Mouse (Mus musculus) hindbrain, embryonic 11.5 days (tissue): Measurements from ENCODE around the gene Erf. TPM values are rescaled to one million over a fixed set of nuclear protein-coding genes. Genes with fewer than 3 reads are reported as not detected.

Experiments
- ATAC-seq: fragments of 200-750 bp; cut with Nextera tagmentation; 2 replicates; pipeline ENCODE4 v1.8.0; 2017; ENCODE audit warnings: mild to moderate bottlenecking, moderate TSS enrichment, moderate library complexity; ENCODE audit not compliant: low FRiP score
- DNase-seq: peaks from one replicate; pipeline ENCODE4 v3.0.0-alpha.2; 2015; ENCODE audit warnings: low spot score
- H3K27ac ChIP-seq: fragments of 300-500 bp; sonication (generic); 2 replicates; pipeline ENCODE4 v1.5.1; 2014; ENCODE audit warnings: mild to moderate bottlenecking, low read depth, low read length
- H3K27me3 ChIP-seq: fragments of 300-500 bp; sonication (generic); 2 replicates; pipeline ENCODE4 v1.6.1; 2014; ENCODE audit warnings: mild to moderate bottlenecking, low read length, moderate library complexity, mixed read lengths; ENCODE audit not compliant: control insufficient read depth, insufficient read depth
- H3K36me3 ChIP-seq: fragments of 300-500 bp; sonication (generic); 2 replicates; pipeline ENCODE4 v1.6.1; 2014; ENCODE audit warnings: mild to moderate bottlenecking, low read length, moderate library complexity, mixed read lengths; ENCODE audit not compliant: control insufficient read depth, insufficient read depth
- H3K4me1 ChIP-seq: fragments of 300-500 bp; sonication (generic); replicated peaks from 2 replicates; pipeline ENCODE4 v1.6.1; 2014; ENCODE audit warnings: low read length, mixed read lengths; ENCODE audit not compliant: control insufficient read depth, insufficient read depth
- H3K4me2 ChIP-seq: fragments of 300-500 bp; sonication (generic); replicated peaks from 2 replicates; pipeline ENCODE4 v1.6.1; 2014; ENCODE audit warnings: mild to moderate bottlenecking, low read depth, low read length
- H3K4me3 ChIP-seq: fragments of 300-500 bp; sonication (generic); 2 replicates; pipeline ENCODE4 v1.5.1; 2014; ENCODE audit warnings: low read depth, low read length
- H3K9ac ChIP-seq: fragments of 300-500 bp; sonication (generic); 2 replicates; pipeline ENCODE4 v1.6.1; 2014; ENCODE audit warnings: low read depth, low read length
- H3K9me3 ChIP-seq: fragments of 300-500 bp; sonication (generic); 2 replicates; pipeline ENCODE4 v1.6.1; 2016; ENCODE audit warnings: low read length; ENCODE audit not compliant: control insufficient read depth
- WGBS: fragments of 180-500 bp; shearing (Covaris S2); extraction: QIAGEN DNeasy Blood & Tissue Kit; methylation state at CpG from one replicate; pipeline ENCODE4 v1.1.7; 2014; 5-methylcytosine and 5-hydroxymethylcytosine counted together
- polyA plus RNA-seq: library from polyadenylated mRNA; unstranded; fragments of >200 nt; fragmentation: Nextera tagmentation; extraction: Ambion mirVana; gene quantifications from 2 replicates; pipeline ENCODE4 v1.2.1, GENCODE M21; 2014

Erf gene
- polyA plus RNA-seq, 1 experiment from 2014 or later, result 14.2 TPM

DNA sequence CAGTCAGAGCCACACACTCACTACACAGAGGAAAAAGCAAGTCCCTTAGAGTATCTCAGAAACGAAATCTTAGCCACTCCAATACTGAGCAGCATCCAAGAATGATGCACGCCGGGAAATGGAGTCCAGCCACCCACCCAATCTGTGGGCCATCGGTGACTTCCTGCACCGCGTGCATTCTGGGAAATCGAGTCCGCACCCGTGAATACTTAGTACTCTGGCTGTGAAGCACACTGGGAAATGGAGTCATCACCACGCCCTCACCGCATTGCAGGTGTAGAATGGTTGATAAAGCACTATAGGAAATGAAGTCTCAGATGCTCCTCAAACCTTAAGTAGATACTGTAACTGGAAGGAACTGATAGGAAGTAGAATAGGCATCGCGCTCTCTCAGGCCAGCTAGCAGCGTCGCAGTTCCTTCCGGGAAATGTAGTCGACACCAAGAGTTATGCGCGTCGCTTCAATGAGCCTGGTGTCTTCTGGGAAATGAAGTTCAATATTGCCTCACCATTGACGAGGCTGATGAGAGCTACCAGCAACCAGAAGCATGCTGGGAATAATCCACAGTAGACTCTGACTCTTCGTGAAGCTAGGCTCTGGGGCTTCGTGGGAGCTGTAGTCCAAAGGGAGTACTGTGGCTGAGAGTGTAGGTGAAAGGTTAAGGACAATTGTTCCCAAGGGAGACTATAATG, 12.4 kb downstream of the Erf start:
- peak overlapping the region; percentile 42 for H3K4me2 ChIP-seq
- ATAC-seq (peak; percentile 95), DNase-seq (peak; percentile 94)
- peak overlapping the region; percentile 85 for H3K4me3 ChIP-seq
- H3K4me1 ChIP-seq, result no peaks in the 10 kb centered on the region; the same call in 1 of the 2 replicates
- H3K27me3 ChIP-seq, result no peaks in the 10 kb centered on the region
- H3K36me3 ChIP-seq, result no peaks in the 10 kb centered on the region
- peak overlapping the region; percentile 45; the same call in 1 of the 2 replicates for H3K27ac ChIP-seq
- H3K9me3 ChIP-seq, result no peaks in the 10 kb centered on the region
- WGBS, result under 1% methylated on average over 23 of the region's 23 CpGs
- H3K9ac ChIP-seq, result no peak overlapping the region; the same call in 1 of the 2 replicates

DNA sequence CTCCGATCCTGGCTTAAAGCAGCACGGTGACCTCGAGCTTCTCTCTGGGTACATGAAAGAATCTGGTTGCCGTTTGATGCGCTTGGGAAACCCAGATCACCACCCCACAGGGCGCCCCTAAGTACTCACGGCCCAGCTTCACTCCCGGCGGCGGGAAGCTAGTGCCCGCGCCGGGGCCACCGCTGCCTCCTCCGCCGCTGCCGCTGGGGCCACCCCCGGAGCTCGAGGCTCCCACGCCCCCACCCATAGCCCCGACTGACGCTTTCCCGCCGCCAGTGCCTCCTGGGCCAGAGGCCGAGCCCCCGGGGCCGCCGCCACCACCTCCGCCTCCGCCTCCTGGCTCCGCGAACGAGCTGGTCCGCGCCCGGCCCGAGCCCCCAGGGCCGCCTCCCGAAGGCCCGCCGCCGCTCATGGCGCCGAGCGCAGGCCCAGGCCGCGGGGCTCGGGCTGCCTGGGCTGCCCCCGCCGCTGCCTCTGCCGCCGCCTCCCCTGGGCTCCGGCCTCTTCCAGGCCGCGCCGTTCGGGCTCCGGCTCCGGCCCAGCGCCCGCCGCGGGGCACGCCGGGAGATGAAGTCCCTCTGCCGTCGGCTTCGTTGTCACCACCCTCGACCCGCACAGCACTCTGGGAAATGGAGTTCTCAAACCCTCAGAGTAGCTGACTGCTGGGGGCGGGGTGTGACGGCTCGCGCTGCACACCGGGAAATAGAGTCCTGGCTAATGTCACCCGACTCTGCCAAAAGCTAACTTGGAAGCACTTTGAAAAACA, 13.1 kb downstream of the Erf start, which contains the start of gene Gsk3a:
TSS of gene Gsk3a (minus strand) at position 603 of the 766 bp plus-strand sequence.
- DNase-seq (peak; percentile 99), ATAC-seq (peak; percentile 89)
- H3K9ac ChIP-seq, result peak within 1 kb of the TSS; percentile 90
- no peaks in the 10 kb centered on the region for H3K9me3 ChIP-seq
- peak within 1 kb of the TSS; percentile 42 for H3K4me2 ChIP-seq
- WGBS, result under 1% methylated on average over 54 of the region's 76 CpGs
- H3K4me3 ChIP-seq, result peak within 1 kb of the TSS; percentile 85
- no peaks in the 10 kb centered on the region for H3K36me3 ChIP-seq
- H3K27ac ChIP-seq, result peak within 1 kb of the TSS; percentile 45
- no peaks in the 10 kb centered on the region for H3K27me3 ChIP-seq
- no peaks in the 10 kb centered on the region; the same call in 1 of the 2 replicates for H3K4me1 ChIP-seq

- Histone ChIP-seq H3K27ac (no peak overlapping the region), H3K36me3 (peaks cover 4% of the 10 kb centered on the region; the same call in 1 of the 2 replicates), H3K27me3 (no peaks in the 10 kb centered on the region), H3K9ac (no peak overlapping the region), H3K4me2 (no peak overlapping the region), H3K4me1 (no peaks in the 10 kb centered on the region; the same call in 1 of the 2 replicates), H3K4me3 (no peak overlapping the region), H3K9me3 (no peaks in the 10 kb centered on the region)
- 82% methylated on average over 5 of the region's 5 CpGs for WGBS
- DNase-seq (no peak), ATAC-seq (no peak)
These were observed 15.0 kb downstream of the Erf start for GRCm38 (mm10) chr7:25235526-25235925.

DNA sequence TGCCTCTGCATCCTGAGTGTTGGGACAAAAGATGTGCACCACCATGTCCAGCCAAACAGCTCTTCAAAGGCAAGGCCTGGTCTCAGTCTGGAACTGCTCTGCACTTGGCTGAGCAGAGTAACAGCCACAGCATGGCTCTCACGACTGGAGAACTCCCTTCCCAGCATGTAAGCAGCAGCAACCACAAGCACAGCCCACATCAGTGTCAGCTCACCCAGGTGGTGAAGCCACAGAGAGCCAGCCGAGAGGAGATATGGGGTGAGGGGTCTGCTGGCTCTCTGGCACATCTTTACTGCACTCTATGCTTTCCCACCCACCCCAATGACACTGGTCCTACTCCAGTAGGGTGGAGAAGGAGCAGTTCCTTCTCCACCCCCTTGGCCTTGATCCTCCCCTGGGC, 17.5 kb downstream of the Erf start:
- no peaks in the 10 kb centered on the region for H3K4me1 ChIP-seq
- ATAC-seq (no peak), DNase-seq (no peak)
- peaks cover 18% of the 10 kb centered on the region for H3K36me3 ChIP-seq
- H3K4me2 ChIP-seq, result no peak overlapping the region
- no peak overlapping the region for H3K4me3 ChIP-seq
- H3K9ac ChIP-seq, result no peak overlapping the region
- H3K9me3 ChIP-seq, result no peaks in the 10 kb centered on the region
- no peaks in the 10 kb centered on the region for H3K27me3 ChIP-seq
- H3K27ac ChIP-seq, result no peak overlapping the region
- 80% methylated on average over 2 of the region's 2 CpGs for WGBS

- Histone ChIP-seq H3K4me1 (no peaks in the 10 kb centered on the region), H3K36me3 (peaks cover 18% of the 10 kb centered on the region), H3K27me3 (no peaks in the 10 kb centered on the region), H3K4me2 (no peak overlapping the region), H3K9me3 (no peaks in the 10 kb centered on the region), H3K4me3 (no peak overlapping the region), H3K9ac (no peak overlapping the region), H3K27ac (no peak overlapping the region)
- DNase-seq, result no peak
- no peak for ATAC-seq
- WGBS, result 71% methylated on average over 5 of the region's 5 CpGs
These were observed 18.4 kb downstream of the Erf start for GRCm38 (mm10) chr7:25232101-25232648.

DNA sequence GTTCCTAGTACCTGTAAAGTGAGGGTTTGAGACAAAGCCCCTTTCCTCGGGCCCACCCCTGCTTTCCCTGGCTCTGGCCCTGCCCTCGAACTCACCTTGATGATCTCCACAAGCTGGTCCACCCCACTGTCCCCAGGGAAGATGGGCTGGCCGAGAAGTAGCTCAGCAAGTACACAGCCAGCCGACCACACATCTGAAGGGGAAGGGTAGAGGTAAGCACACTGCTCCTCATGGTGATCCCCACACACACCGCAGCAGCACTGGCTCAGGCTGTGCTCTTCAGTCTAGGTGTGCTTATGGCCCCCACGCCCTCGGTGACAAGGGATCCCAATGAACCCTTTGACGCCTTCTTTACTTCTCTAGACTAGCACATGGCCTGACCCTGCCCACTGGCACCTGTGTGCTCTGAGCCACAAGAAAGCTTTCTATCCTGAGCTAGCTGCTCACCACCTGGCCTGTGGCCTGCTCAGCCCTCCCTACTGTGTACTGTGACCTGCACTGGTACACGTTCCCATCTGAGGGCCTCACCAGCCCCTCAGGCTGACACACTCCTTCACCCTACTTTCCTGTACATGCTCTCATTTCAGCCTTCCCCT, 19.8 kb downstream of the Erf start:
- ATAC-seq, result no peak
- WGBS, result 90% methylated on average over 9 of the region's 9 CpGs
- H3K36me3 ChIP-seq, result peaks cover 18% of the 10 kb centered on the region
- H3K4me1 ChIP-seq, result no peaks in the 10 kb centered on the region
- DNase-seq, result no peak
- no peaks in the 10 kb centered on the region for H3K9me3 ChIP-seq
- no peak overlapping the region for H3K4me2 ChIP-seq
- H3K4me3 ChIP-seq, result no peak overlapping the region
- H3K9ac ChIP-seq, result no peak overlapping the region
- no peaks in the 10 kb centered on the region for H3K27me3 ChIP-seq
- H3K27ac ChIP-seq, result no peak overlapping the region

DNA sequence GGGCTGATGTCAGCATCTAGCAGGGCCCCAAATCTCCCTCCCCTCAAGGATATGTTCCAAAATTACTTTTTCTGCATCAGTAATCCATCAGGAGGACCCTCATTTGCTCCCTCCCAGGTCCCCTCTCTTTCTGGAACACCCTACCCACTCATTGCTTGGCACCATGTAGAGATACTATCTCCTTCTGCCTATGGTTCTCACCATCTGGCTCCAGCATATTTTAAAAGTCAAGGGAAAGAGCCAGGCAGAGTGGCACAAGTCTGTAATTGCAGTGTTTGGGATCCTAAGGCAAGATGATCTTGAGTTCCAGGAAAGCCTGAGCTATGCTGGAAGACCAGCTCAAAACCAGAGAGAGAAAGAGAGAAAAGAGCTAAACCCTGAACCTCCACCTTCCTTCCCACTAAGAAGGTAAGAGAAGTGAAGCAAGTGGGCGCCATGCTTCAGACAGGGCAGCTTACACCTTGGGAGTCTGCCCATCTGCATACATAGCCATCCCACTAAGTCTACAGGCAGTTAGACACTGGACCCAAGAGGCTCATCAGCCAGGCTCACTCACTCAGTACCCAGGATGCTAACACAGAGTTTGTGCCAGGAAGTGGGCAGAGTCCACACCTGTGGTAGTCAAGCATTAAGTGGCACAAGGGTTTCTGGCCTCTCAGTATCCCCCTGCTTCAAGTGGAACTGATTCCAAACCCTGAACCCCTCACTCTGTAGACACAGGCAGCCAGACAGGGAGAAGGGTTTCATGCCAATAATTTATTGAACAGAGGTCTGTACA, 22.8 kb downstream of the Erf start:
- WGBS, result 80% methylated on average over 1 of the region's 1 CpGs
- Histone ChIP-seq H3K4me3 (no peak overlapping the region), H3K4me1 (no peaks in the 10 kb centered on the region), H3K27ac (no peak overlapping the region), H3K9ac (no peak overlapping the region), H3K36me3 (peaks cover 22% of the 10 kb centered on the region), H3K27me3 (no peaks in the 10 kb centered on the region), H3K9me3 (no peaks in the 10 kb centered on the region), H3K4me2 (no peak overlapping the region)
- no peak for DNase-seq
- ATAC-seq, result no peak
